In the genomic region with DNA sequence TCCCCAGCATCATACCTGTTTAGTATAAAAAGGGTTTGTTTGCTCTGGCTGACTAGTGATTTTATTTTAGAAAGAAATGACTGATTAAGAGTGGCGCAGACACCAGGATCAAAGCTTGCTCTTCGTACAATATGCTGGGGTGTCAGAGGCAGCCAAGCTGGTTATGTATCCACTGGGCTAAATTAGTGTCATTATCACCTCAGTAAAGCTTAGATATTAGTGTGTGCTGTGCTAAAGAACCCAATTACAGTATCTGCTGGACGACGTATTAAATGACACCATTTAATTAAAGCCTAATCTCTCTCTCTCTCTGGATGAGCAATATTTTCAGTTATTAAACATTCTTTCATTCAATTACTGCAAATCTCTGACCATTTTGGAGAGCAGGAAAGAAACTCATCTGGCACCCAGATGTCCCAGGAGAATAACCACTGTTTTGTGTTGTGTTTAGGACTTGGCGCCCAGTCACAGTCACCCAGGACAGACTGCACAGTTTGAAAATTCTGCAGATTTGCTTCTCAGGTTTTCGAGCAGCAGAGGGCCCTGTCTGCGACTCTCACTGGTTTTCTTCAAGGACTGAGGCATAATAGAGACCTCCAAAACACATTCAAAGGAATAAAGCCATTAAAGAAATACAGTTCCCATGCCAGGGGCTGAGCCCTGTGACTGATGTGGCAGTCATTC, we compare ENCODE assay signal across 13 mouse cellular contexts.
A peak's percentile ranks its signal among the peaks of the same experiment; 100 is the strongest.
DNase-seq lines count a peak whose midpoint lies in the region; ATAC-seq and TF ChIP-seq lines count a peak whose summit lies in the region.
"Had no signal": no experiment of that assay in that cellular context is flagged by ENCODE, and none has a peak within 500 bp of the region (broad histone marks: within the 10 kb centered on the region; RNA-seq: fewer than 3 reads in every experiment).

No protein-coding gene starts in this region.

- no peak overlapping the region for H3K4me3 ChIP-seq in heart, embryonic 11.5 days (ENCODE audit: low read depth, low read length)
- no peak overlapping the region for H3K4me3 ChIP-seq in midbrain, embryonic 13.5 days (replicated peaks)
- no peak overlapping the region for H3K4me3 ChIP-seq in midbrain, embryonic 11.5 days (ENCODE audit: low read depth, low read length)
- H3K4me3 ChIP-seq in forebrain, embryonic 16.5 days (replicated peaks; ENCODE audit: low read length) = no peak overlapping the region
- H3K4me3 ChIP-seq in stomach, postnatal 0 days (ENCODE audit: low read depth, low read length) = no peak overlapping the region
- no peak overlapping the region for H3K4me3 ChIP-seq in intestine, embryonic 16.5 days (ENCODE audit: low read length)
- H3K4me3 ChIP-seq: embryonic facial prominence, embryonic 15.5 days had no signal

- no peaks in the 10 kb centered on the region for H3K9me3 ChIP-seq in heart, embryonic 11.5 days (replicated peaks; ENCODE audit: control insufficient read depth, low read length)
- H3K9me3 ChIP-seq in midbrain, embryonic 13.5 days = peaks cover 10% of the 10 kb centered on the region; the same call in 1 of the 2 replicates
- H3K9me3 ChIP-seq in midbrain, embryonic 11.5 days (ENCODE audit: control insufficient read depth, low read length) = no peaks in the 10 kb centered on the region
- H3K9me3 ChIP-seq in forebrain, embryonic 16.5 days (ENCODE audit: control insufficient read depth, low read length) = peaks cover 2% of the 10 kb centered on the region; the same call in 1 of the 2 replicates
- H3K9me3 ChIP-seq in stomach, postnatal 0 days (ENCODE audit: control insufficient read depth, low read length) = no peaks in the 10 kb centered on the region
- H3K9me3 ChIP-seq in intestine, embryonic 16.5 days (ENCODE audit: control insufficient read depth, low read length) = no peaks in the 10 kb centered on the region
- H3K9me3 ChIP-seq: embryonic facial prominence, embryonic 15.5 days had no signal

- no peaks in the 10 kb centered on the region for H3K27me3 ChIP-seq in heart, embryonic 11.5 days (ENCODE audit: control insufficient read depth, insufficient read depth, low read length)
- no peaks in the 10 kb centered on the region for H3K27me3 ChIP-seq in midbrain, embryonic 13.5 days
- no peaks in the 10 kb centered on the region for H3K27me3 ChIP-seq in midbrain, embryonic 11.5 days (ENCODE audit: control insufficient read depth, insufficient read depth, low read length)
- no peaks in the 10 kb centered on the region for H3K27me3 ChIP-seq in forebrain, embryonic 16.5 days (replicated peaks; ENCODE audit: control insufficient read depth, insufficient read depth, low read length)
- H3K27me3 ChIP-seq in stomach, postnatal 0 days (ENCODE audit: control insufficient read depth, insufficient read depth, low read length) = no peaks in the 10 kb centered on the region
- no peaks in the 10 kb centered on the region for H3K27me3 ChIP-seq in intestine, embryonic 16.5 days (replicated peaks; ENCODE audit: control insufficient read depth, insufficient read depth, low read length)
- H3K27me3 ChIP-seq: embryonic facial prominence, embryonic 15.5 days had no signal

- H3K9ac ChIP-seq in heart, embryonic 11.5 days (ENCODE audit: low read depth, low read length) = no peak overlapping the region
- no peak overlapping the region for H3K9ac ChIP-seq in midbrain, embryonic 13.5 days (replicated peaks)
- H3K9ac ChIP-seq in midbrain, embryonic 11.5 days (ENCODE audit: low read length) = no peak overlapping the region
- H3K9ac ChIP-seq in forebrain, embryonic 16.5 days (replicated peaks; ENCODE audit: low read depth, low read length) = no peak overlapping the region
- no peak overlapping the region for H3K9ac ChIP-seq in stomach, postnatal 0 days (ENCODE audit: low read length)
- no peak overlapping the region for H3K9ac ChIP-seq in intestine, embryonic 16.5 days (ENCODE audit: low read depth, low read length)
- H3K9ac ChIP-seq: embryonic facial prominence, embryonic 15.5 days had no signal

- TF ChIP-seq EP300 in stomach, postnatal 0 days (optimal IDR thresholded peaks at IDR 0.05) = no peak

- no peak overlapping the region for H3K4me2 ChIP-seq in heart, embryonic 11.5 days
- no peak overlapping the region for H3K4me2 ChIP-seq in midbrain, embryonic 13.5 days (replicated peaks)
- H3K4me2 ChIP-seq in midbrain, embryonic 11.5 days = no peak overlapping the region
- H3K4me2 ChIP-seq in forebrain, embryonic 16.5 days (ENCODE audit: low read length) = no peak overlapping the region
- H3K4me2 ChIP-seq in stomach, postnatal 0 days (replicated peaks; ENCODE audit: low read depth) = no peak overlapping the region
- no peak overlapping the region for H3K4me2 ChIP-seq in intestine, embryonic 16.5 days (ENCODE audit: low read depth, low read length)
- H3K4me2 ChIP-seq: embryonic facial prominence, embryonic 15.5 days had no signal

- 0 out of 2 replicates have a peak, but pooled peaks have one; percentile 9 for TF ChIP-seq CTCF in stomach, postnatal 0 days (IDR thresholded peaks at IDR 0.05; ENCODE audit: low read depth)

- H3K27ac ChIP-seq in heart, embryonic 11.5 days (ENCODE audit: low read depth, low read length) = no peak overlapping the region
- H3K27ac ChIP-seq in midbrain, embryonic 13.5 days = no peak overlapping the region
- H3K27ac ChIP-seq in midbrain, embryonic 11.5 days (ENCODE audit: low read depth, low read length) = no peak overlapping the region
- no peak overlapping the region; the same call in 1 of the 2 replicates for H3K27ac ChIP-seq in forebrain, embryonic 16.5 days (ENCODE audit: low read length)
- H3K27ac ChIP-seq in stomach, postnatal 0 days (replicated peaks) = no peak overlapping the region
- H3K27ac ChIP-seq in intestine, embryonic 16.5 days (ENCODE audit: low read length) = no peak overlapping the region
- H3K27ac ChIP-seq: embryonic facial prominence, embryonic 15.5 days had no signal

- no peaks in the 10 kb centered on the region for H3K4me1 ChIP-seq in heart, embryonic 11.5 days (ENCODE audit: control insufficient read depth, insufficient read depth, low read length)
- H3K4me1 ChIP-seq in midbrain, embryonic 13.5 days (replicated peaks) = peaks cover 14% of the 10 kb centered on the region
- H3K4me1 ChIP-seq in midbrain, embryonic 11.5 days (ENCODE audit: control insufficient read depth, insufficient read depth, low read length) = peaks cover 5% of the 10 kb centered on the region; the same call in 1 of the 2 replicates
- H3K4me1 ChIP-seq in forebrain, embryonic 16.5 days (replicated peaks; ENCODE audit: control insufficient read depth, insufficient read depth, low read length) = peaks cover 24% of the 10 kb centered on the region
- no peaks in the 10 kb centered on the region for H3K4me1 ChIP-seq in stomach, postnatal 0 days (replicated peaks; ENCODE audit: control insufficient read depth, insufficient read depth)
- no peaks in the 10 kb centered on the region for H3K4me1 ChIP-seq in intestine, embryonic 16.5 days (ENCODE audit: control insufficient read depth, insufficient read depth, low read length)

- H3K36me3 ChIP-seq in heart, embryonic 11.5 days (ENCODE audit: control insufficient read depth, insufficient read depth, low read length) = no peaks in the 10 kb centered on the region
- H3K36me3 ChIP-seq in midbrain, embryonic 13.5 days = no peaks in the 10 kb centered on the region
- no peaks in the 10 kb centered on the region for H3K36me3 ChIP-seq in midbrain, embryonic 11.5 days (ENCODE audit: control insufficient read depth, insufficient read depth, low read length)
- no peaks in the 10 kb centered on the region for H3K36me3 ChIP-seq in forebrain, embryonic 16.5 days (ENCODE audit: control insufficient read depth, insufficient read depth)
- H3K36me3 ChIP-seq in stomach, postnatal 0 days (ENCODE audit: control insufficient read depth, insufficient read depth, low read length) = no peaks in the 10 kb centered on the region
- H3K36me3 ChIP-seq in intestine, embryonic 16.5 days (ENCODE audit: control insufficient read depth, insufficient read depth, low read length) = no peaks in the 10 kb centered on the region
- H3K36me3 ChIP-seq: embryonic facial prominence, embryonic 15.5 days had no signal

- no peak for ATAC-seq in heart, embryonic 11.5 days (replicated peaks; ENCODE audit: insufficient number of reproducible peaks, low FRiP score, low TSS enrichment)
- ATAC-seq in midbrain, embryonic 13.5 days = peak; percentile 24; the same call in 1 of the 2 replicates
- no peak for ATAC-seq in midbrain, embryonic 11.5 days (ENCODE audit: low FRiP score)
- peak; percentile 39 for ATAC-seq in forebrain, embryonic 16.5 days
- no peak for ATAC-seq in stomach, postnatal 0 days (ENCODE audit: low FRiP score, low TSS enrichment)
- ATAC-seq in intestine, embryonic 16.5 days = no peak
- ATAC-seq: intestine, postnatal 0 days had no signal

- peak; percentile 30 for DNase-seq in heart, adult 8-10 months (ENCODE audit: low spot score)
- no peak for DNase-seq in midbrain, embryonic 11.5 days (ENCODE audit: low spot score, missing footprints)
- no peak for DNase-seq in stomach, postnatal 0 days (ENCODE audit: low spot score)
- DNase-seq: cerebellum, adult 18-20 months; liver; spleen, adult 18-20 months; thymus, adult 18-20 months had no signal

- WGBS in heart, embryonic 11.5 days (ENCODE audit: insufficient replicate concordance) = 73% methylated on average over 7 of the region's 7 CpGs
- 53% methylated on average over 7 of the region's 7 CpGs for WGBS in midbrain, embryonic 13.5 days
- 71% methylated on average over 7 of the region's 7 CpGs for WGBS in midbrain, embryonic 11.5 days
- 16% methylated on average over 7 of the region's 7 CpGs for WGBS in forebrain, embryonic 16.5 days
- 54% methylated on average over 7 of the region's 7 CpGs for whole genome bisulfite sequencing in stomach, postnatal 0 days
- WGBS in intestine, embryonic 16.5 days = 69% methylated on average over 7 of the region's 7 CpGs

Comparison
In these comparisons a context has a peak if more than half of its experiments do, and no peak if none do; other contexts are left out.
1. ATAC-seq: peak in midbrain, embryonic 13.5 days (single experiment) and forebrain, embryonic 16.5 days (single experiment); none in heart, embryonic 11.5 days (single experiment), midbrain, embryonic 11.5 days (single experiment), stomach, postnatal 0 days (single experiment) and intestine, embryonic 16.5 days (single experiment).